Mouse (Mus musculus): ENCODE measurements around the gene Zfp787. TPM values are rescaled to one million over a fixed set of nuclear protein-coding genes. Genes with fewer than 3 reads are reported as not detected.
"Not testable (repeated sequence)": the region's sequence is repeated elsewhere in the genome, so short reads cannot be mapped to it uniquely, and the experiment has no call there.

Gene Zfp787
- total RNA-seq, 2 experiments from 2014 or later: 16.7 to 43.6 TPM

- no peak for ATAC-seq (replicated peaks; ENCODE audit: low FRiP score, low TSS enrichment, poor library complexity, severe bottlenecking)
Measured at GRCm38 (mm10) chr7:6132646-6133045, 23.2 kb downstream of the Zfp787 start.

- 0 out of 2 replicates have a peak, but pooled peaks have one; percentile 11 for ATAC-seq (replicated peaks; ENCODE audit: low FRiP score, low TSS enrichment, poor library complexity, severe bottlenecking)
Measured at GRCm38 (mm10) chr7:6130346-6130745, 25.5 kb downstream of the Zfp787 start.

GRCm38 (mm10) chr7:6126690-6127448 lies 28.9 kb downstream of the Zfp787 start:
- peak; percentile 88 for ATAC-seq (replicated peaks; ENCODE audit: low FRiP score, low TSS enrichment, poor library complexity, severe bottlenecking)

GRCm38 (mm10) chr7:6121128-6121527 lies 34.7 kb downstream of the Zfp787 start:
- not testable (repeated sequence) for ATAC-seq (replicated peaks; ENCODE audit: low FRiP score, low TSS enrichment, poor library complexity, severe bottlenecking)

- 0 out of 2 replicates have a peak, but pooled peaks have one; percentile 45 for ATAC-seq (replicated peaks; ENCODE audit: low FRiP score, low TSS enrichment, poor library complexity, severe bottlenecking)
Measured at GRCm38 (mm10) chr7:6120104-6120503, 35.7 kb downstream of the Zfp787 start.

- ATAC-seq (replicated peaks; ENCODE audit: low FRiP score, low TSS enrichment, poor library complexity, severe bottlenecking): no peak
Measured at GRCm38 (mm10) chr7:6119501-6119900, 36.3 kb downstream of the Zfp787 start.

Other genes starting within 250 kb of the Zfp787 start
- gene Vmn1r65, start 145.0 kb downstream of the Zfp787 start, total RNA-seq (2014; fragmentation: Nextera tagmentation): not detected in 2 replicates
- gene Vmn1r65, start 145.0 kb downstream of the Zfp787 start, total RNA-seq (2017): not detected in 2 replicates
- gene Nlrp4c, start 110.8 kb downstream of the Zfp787 start, total RNA-seq (2014; fragmentation: Nextera tagmentation): not detected in 2 replicates
- not detected in 2 replicates for gene Nlrp4c, start 110.8 kb downstream of the Zfp787 start, total RNA-seq (2017)
- gene Zfp444, start 16.2 kb upstream of the Zfp787 start, total RNA-seq (2014; fragmentation: Nextera tagmentation): 4.1 and 11.9 TPM in 2 replicates
- gene Zfp444, start 16.2 kb upstream of the Zfp787 start, total RNA-seq (2017): 21.9 and 22.6 TPM in 2 replicates
- gene Galp, start 41.1 kb upstream of the Zfp787 start, total RNA-seq (2014; fragmentation: Nextera tagmentation): not detected in 2 replicates
- not detected in 2 replicates for gene Galp, start 41.1 kb upstream of the Zfp787 start, total RNA-seq (2017)
- not detected in 2 replicates for gene Zscan5b, start 66.3 kb upstream of the Zfp787 start, total RNA-seq (2014; fragmentation: Nextera tagmentation)
- gene Zscan5b, start 66.3 kb upstream of the Zfp787 start, total RNA-seq (2017): not detected in 2 replicates
- gene Epp13, start 96.7 kb upstream of the Zfp787 start, total RNA-seq (2014; fragmentation: Nextera tagmentation): not detected in 2 replicates
- gene Epp13, start 96.7 kb upstream of the Zfp787 start, total RNA-seq (2017): not detected in 2 replicates
- gene Zfp667, start 130.6 kb upstream of the Zfp787 start, total RNA-seq (2014; fragmentation: Nextera tagmentation): 2.5 and 3.5 TPM in 2 replicates
- 2.5 and 4.7 TPM in 2 replicates for gene Zfp667, start 130.6 kb upstream of the Zfp787 start, total RNA-seq (2017)
- 2.8 and 5.2 TPM in 2 replicates for gene Zfp583, start 175.3 kb upstream of the Zfp787 start, total RNA-seq (2014; fragmentation: Nextera tagmentation)
- 2.5 and 6.4 TPM in 2 replicates for gene Zfp583, start 175.3 kb upstream of the Zfp787 start, total RNA-seq (2017)
- 0.11 and 0.87 TPM in 2 replicates for gene Gm3854, start 187.8 kb upstream of the Zfp787 start, total RNA-seq (2014; fragmentation: Nextera tagmentation)
- gene Gm3854, start 187.8 kb upstream of the Zfp787 start, total RNA-seq (2017): 0.30 and 1.1 TPM in 2 replicates
- 2.8 and 7.0 TPM in 2 replicates for gene Zfp78, start 207.3 kb upstream of the Zfp787 start, total RNA-seq (2014; fragmentation: Nextera tagmentation)
- gene Zfp78, start 207.3 kb upstream of the Zfp787 start, total RNA-seq (2017): 3.6 and 3.7 TPM in 2 replicates
- gene Zfp28, start 227.3 kb upstream of the Zfp787 start, total RNA-seq (2014; fragmentation: Nextera tagmentation): 0.49 and 1.4 TPM in 2 replicates
- 0.89 and 6.2 TPM in 2 replicates for gene Zfp28, start 227.3 kb upstream of the Zfp787 start, total RNA-seq (2017)
- not detected in 2 replicates for gene Smim17, start 242.7 kb upstream of the Zfp787 start, total RNA-seq (2014; fragmentation: Nextera tagmentation)
- gene Smim17, start 242.7 kb upstream of the Zfp787 start, total RNA-seq (2017): not detected in 2 replicates